Mouse (Mus musculus): ENCODE measurements around the gene Rtl1.

Gene Rtl1

GRCm38 (mm10) chr12:109600230-109600629 lies at the start of gene Rtl1:
Gene Rtl1 (minus strand): TSS chr12:109600330.
- no peak for DNase-seq

- no peak for DNase-seq
Observed at GRCm38 (mm10) chr12:109640560-109641167, 40.5 kb upstream of the Rtl1 start.

GRCm38 (mm10) chr12:109632035-109632434 lies 31.9 kb upstream of the Rtl1 start:
- DNase-seq = no peak

GRCm38 (mm10) chr12:109628887-109629286 lies 28.8 kb upstream of the Rtl1 start:
- no peak for DNase-seq

GRCm38 (mm10) chr12:109626910-109627309 lies 26.8 kb upstream of the Rtl1 start:
- DNase-seq = no peak

GRCm38 (mm10) chr12:109620196-109620595 lies 20.1 kb upstream of the Rtl1 start:
- DNase-seq = no peak

- no peak for DNase-seq
Observed at GRCm38 (mm10) chr12:109617993-109618392, 17.9 kb upstream of the Rtl1 start.

- no peak for DNase-seq
Observed at GRCm38 (mm10) chr12:109617126-109617525, 17.0 kb upstream of the Rtl1 start.

GRCm38 (mm10) chr12:109615371-109615770 lies 15.2 kb upstream of the Rtl1 start:
- no peak for DNase-seq

GRCm38 (mm10) chr12:109614416-109614815 lies 14.3 kb upstream of the Rtl1 start:
- no peak for DNase-seq

GRCm38 (mm10) chr12:109612392-109613385 lies 12.6 kb upstream of the Rtl1 start:
- no peak for DNase-seq

- no peak for DNase-seq
Observed at GRCm38 (mm10) chr12:109608576-109609440, 8.7 kb upstream of the Rtl1 start.

- no peak for DNase-seq
Observed at GRCm38 (mm10) chr12:109607953-109608352, 7.8 kb upstream of the Rtl1 start.

- no peak for DNase-seq
Observed at GRCm38 (mm10) chr12:109607191-109607590, 7.1 kb upstream of the Rtl1 start.

GRCm38 (mm10) chr12:109604982-109605721 lies 5.0 kb upstream of the Rtl1 start:
- no peak for DNase-seq

- DNase-seq = no peak
Observed at GRCm38 (mm10) chr12:109598551-109599250, 1.4 kb downstream of the Rtl1 start.

GRCm38 (mm10) chr12:109596726-109597125 lies 3.4 kb downstream of the Rtl1 start:
- no peak for DNase-seq

- DNase-seq = no peak
Observed at GRCm38 (mm10) chr12:109596232-109596631, 3.9 kb downstream of the Rtl1 start.

GRCm38 (mm10) chr12:109595753-109596152 lies 4.4 kb downstream of the Rtl1 start:
- no peak for DNase-seq

- peak; percentile 3 for DNase-seq
Observed at GRCm38 (mm10) chr12:109594961-109595360, 5.2 kb downstream of the Rtl1 start.

- DNase-seq = no peak
Observed at GRCm38 (mm10) chr12:109582185-109582584, 17.9 kb downstream of the Rtl1 start.

- no peak for DNase-seq
Observed at GRCm38 (mm10) chr12:109572259-109572658, 27.9 kb downstream of the Rtl1 start.
